Mouse (Mus musculus) embryonic facial prominence, embryonic 10.5 days (tissue): ENCODE results near the gene Stoml1. TPM values are rescaled to one million over a fixed set of nuclear protein-coding genes. Genes with fewer than 3 reads are reported as not detected.

Experiments used
- DNase-seq: peaks from one replicate; pipeline ENCODE4 v3.0.0-alpha.2; 2017; ENCODE audit warnings: low spot score
- H3K27ac ChIP-seq: fragments of 300-500 bp; sonication (generic); replicated peaks from 2 replicates; pipeline ENCODE4 v1.5.1; 2016; ENCODE audit warnings: mild to moderate bottlenecking
- H3K27me3 ChIP-seq: fragments of 300-500 bp; sonication (generic); replicated peaks from 2 replicates; pipeline ENCODE4 v1.6.1; 2016; ENCODE audit warnings: low read depth, mild to moderate bottlenecking; ENCODE audit not compliant: poor library complexity, severe bottlenecking
- H3K36me3 ChIP-seq: fragments of 300-500 bp; sonication (generic); replicated peaks from 2 replicates; pipeline ENCODE4 v1.6.1; 2016; ENCODE audit warnings: mild to moderate bottlenecking, moderate library complexity
- H3K4me1 ChIP-seq: fragments of 300-500 bp; sonication (generic); 2 replicates; pipeline ENCODE4 v1.6.1; 2016
- H3K4me3 ChIP-seq: fragments of 300-500 bp; sonication (generic); 2 replicates; pipeline ENCODE4 v1.5.1; 2016; ENCODE audit warnings: mild to moderate bottlenecking, moderate library complexity
- H3K9me3 ChIP-seq: fragments of 300-500 bp; sonication (generic); 2 replicates; pipeline ENCODE4 v1.6.1; 2016; ENCODE audit warnings: mild to moderate bottlenecking
- WGBS: fragments of 180-500 bp; shearing (Covaris S2); methylation state at CpG from one replicate; pipeline ENCODE4 v1.1.7; 2016; 5-methylcytosine and 5-hydroxymethylcytosine counted together
- microRNA-seq: library from miRNA; unstranded; fragments of <30 nt; microRNA quantifications from one replicate; pipeline ENCODE4, GENCODE M21; 2017
- polyA plus RNA-seq: library from polyadenylated mRNA; unstranded; fragments of >200 nt; fragmentation: Nextera tagmentation; extraction: Ambion mirVana; gene quantifications from 2 replicates; pipeline ENCODE4 v1.2.1, GENCODE M21; 2016

Stoml1 gene
- polyA plus RNA-seq, 1 experiment from 2014 or later: 30.2 TPM

GRCm38 (mm10) chr9:58299356-58299799 is 46.4 kb downstream of the Stoml1 start:
- H3K4me3 ChIP-seq: no peak overlapping the region
- H3K9me3 ChIP-seq: no peaks in the 10 kb centered on the region
- WGBS: 53% methylated on average over 2 of the region's 2 CpGs
- no peaks in the 10 kb centered on the region for H3K36me3 ChIP-seq
- no peaks in the 10 kb centered on the region for H3K27me3 ChIP-seq
- peak overlapping the region; percentile 30; the same call in 1 of the 2 replicates for H3K27ac ChIP-seq
- H3K4me1 ChIP-seq: peaks cover 54% of the 10 kb centered on the region
- DNase-seq: no peak

- Histone ChIP-seq H3K9me3 (no peaks in the 10 kb centered on the region), H3K27ac (peak overlapping the region; percentile 58), H3K4me1 (peaks cover 64% of the 10 kb centered on the region), H3K36me3 (no peaks in the 10 kb centered on the region), H3K27me3 (no peaks in the 10 kb centered on the region), H3K4me3 (no peak overlapping the region)
- no peak for DNase-seq
- WGBS: 65% methylated on average over 5 of the region's 5 CpGs
These were observed 50.2 kb downstream of the Stoml1 start for GRCm38 (mm10) chr9:58303115-58303514.

DNA sequence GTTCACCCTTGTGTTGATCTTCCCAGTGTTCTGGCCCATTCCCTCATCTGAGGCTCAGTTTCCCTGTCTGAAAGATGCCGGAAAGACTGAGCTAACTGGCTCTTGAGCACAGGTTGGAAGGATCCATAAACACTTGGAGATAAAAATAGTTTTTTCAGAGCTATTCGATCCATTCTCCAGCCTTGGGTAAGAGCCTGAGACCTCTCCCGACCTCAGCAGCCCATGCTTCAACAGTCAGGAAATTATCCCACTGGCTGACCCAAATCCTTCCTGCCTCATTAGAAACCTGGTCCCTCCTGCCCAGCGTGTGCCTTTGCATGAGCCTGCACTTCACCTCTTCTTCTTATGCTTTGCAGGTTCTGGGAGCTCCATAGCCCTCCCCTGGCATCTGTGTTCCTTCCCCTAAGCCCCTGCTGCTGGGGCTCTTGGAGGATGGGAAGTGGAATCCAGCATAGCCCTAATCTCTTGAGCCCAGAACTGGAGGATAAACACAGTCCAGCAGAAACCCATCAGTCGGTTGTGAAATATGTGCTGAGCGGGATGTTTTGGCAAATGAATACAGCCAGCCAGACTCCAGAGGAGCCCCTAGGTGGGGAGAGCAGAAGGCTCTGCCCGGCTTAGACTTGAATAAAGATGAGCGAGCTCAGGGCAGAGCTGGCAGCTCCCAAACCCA is 50.8 kb downstream of the Stoml1 start:
- no peaks in the 10 kb centered on the region for H3K36me3 ChIP-seq
- WGBS: 61% methylated on average over 8 of the region's 8 CpGs
- H3K4me3 ChIP-seq: no peak overlapping the region
- no peaks in the 10 kb centered on the region for H3K9me3 ChIP-seq
- H3K27me3 ChIP-seq: no peaks in the 10 kb centered on the region
- DNase-seq: no peak
- peak overlapping the region; percentile 63 for H3K27ac ChIP-seq
- H3K4me1 ChIP-seq: peaks cover 70% of the 10 kb centered on the region

GRCm38 (mm10) chr9:58305686-58306085 is 52.7 kb downstream of the Stoml1 start:
- Histone ChIP-seq H3K27ac (peak overlapping the region; percentile 69), H3K36me3 (no peaks in the 10 kb centered on the region), H3K27me3 (peaks cover 11% of the 10 kb centered on the region), H3K9me3 (no peaks in the 10 kb centered on the region), H3K4me1 (peaks cover 73% of the 10 kb centered on the region), H3K4me3 (no peak overlapping the region)
- 12% methylated on average over 6 of the region's 6 CpGs for WGBS
- peak; percentile 81 for DNase-seq

- no peak overlapping the region for H3K4me3 ChIP-seq
- H3K27me3 ChIP-seq: peaks cover 38% of the 10 kb centered on the region
- 34% methylated on average over 6 of the region's 6 CpGs for WGBS
- no peaks in the 10 kb centered on the region for H3K36me3 ChIP-seq
- H3K27ac ChIP-seq: peak overlapping the region; percentile 76
- peaks cover 86% of the 10 kb centered on the region for H3K4me1 ChIP-seq
- peak; percentile 40 for DNase-seq
- no peaks in the 10 kb centered on the region for H3K9me3 ChIP-seq
These were observed 55.4 kb downstream of the Stoml1 start for GRCm38 (mm10) chr9:58308395-58308794.

DNA sequence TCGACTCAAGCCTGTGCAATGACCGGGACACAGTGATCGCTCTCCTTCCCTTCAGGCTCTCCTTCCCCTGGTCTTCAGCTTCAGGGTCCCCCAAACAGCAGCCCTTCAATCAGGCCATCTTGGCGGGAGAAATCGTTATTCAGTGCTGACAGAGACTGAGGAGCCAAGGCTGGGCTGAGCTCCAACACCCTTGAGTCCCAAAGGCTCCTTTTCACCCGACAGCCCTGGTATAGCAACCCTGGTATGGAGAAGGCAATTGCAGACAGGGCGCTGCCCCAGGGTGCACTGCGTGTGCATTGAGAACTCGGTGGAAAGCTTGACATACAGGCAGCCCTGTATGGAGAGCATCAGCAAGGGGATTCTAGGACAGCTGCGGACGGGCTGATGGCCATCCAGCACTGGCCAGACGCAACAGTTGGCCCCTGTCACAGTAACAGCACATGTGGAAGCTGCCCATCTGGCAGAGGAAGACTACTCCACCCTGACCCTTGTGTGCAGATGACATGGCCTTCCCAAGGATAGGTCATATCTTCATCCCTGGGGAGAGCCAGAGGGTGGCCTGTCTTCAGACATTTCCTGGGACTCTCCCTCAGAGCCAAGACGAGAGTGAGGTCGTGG is 57.2 kb downstream of the Stoml1 start:
- DNase-seq: no peak
- Histone ChIP-seq H3K4me1 (peaks cover 86% of the 10 kb centered on the region), H3K9me3 (no peaks in the 10 kb centered on the region), H3K4me3 (no peak overlapping the region), H3K36me3 (no peaks in the 10 kb centered on the region), H3K27me3 (peaks cover 51% of the 10 kb centered on the region), H3K27ac (no peak overlapping the region)
- 83% methylated on average over 14 of the region's 14 CpGs for WGBS

DNA sequence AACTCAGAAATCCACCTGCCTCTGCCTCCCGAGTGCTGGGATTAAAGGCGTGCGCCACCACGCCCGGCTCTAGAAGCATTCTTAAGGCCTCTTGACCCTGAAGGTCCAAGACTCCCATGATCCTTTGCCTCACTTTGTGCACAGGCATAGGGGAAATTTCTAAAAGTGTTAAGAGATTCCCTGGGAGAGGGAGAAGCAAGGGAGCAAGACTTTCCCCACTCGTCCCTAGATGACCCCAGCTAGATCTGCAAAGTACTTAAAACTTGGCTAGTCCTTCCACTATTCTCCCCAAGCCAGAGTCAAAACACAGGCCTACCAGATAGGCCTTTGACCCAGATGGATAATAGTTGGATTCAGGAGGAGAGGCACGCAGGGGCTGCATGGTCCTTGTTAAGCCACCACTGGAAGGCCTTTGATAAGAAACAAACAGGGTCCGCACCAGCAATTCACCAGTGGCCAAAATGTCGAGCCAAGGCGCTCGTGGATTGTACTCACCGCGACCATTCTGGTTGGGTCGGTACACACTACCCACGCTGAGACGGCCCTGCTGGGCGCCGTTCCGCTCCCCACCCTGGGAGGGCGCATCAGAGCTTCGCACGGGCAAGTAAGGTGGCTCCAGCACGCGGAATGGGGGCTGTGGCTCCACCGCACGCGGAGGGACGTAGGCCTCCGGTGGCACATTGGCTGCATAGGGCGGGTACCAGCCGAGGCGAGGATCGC is 58.4 kb downstream of the Stoml1 start:
- Histone ChIP-seq H3K4me3 (peak overlapping the region; percentile 62), H3K27ac (peak overlapping the region; percentile 87), H3K36me3 (no peaks in the 10 kb centered on the region), H3K27me3 (peaks cover 52% of the 10 kb centered on the region), H3K4me1 (peaks cover 85% of the 10 kb centered on the region), H3K9me3 (no peaks in the 10 kb centered on the region)
- DNase-seq: peak; percentile 57
- whole genome bisulfite sequencing: 56% methylated on average over 33 of the region's 33 CpGs

Small RNA genes lying within 50 kb of the gene (microRNA-seq; reads per million reads assigned to microRNA genes)
- gene Mir6385: not detected

Other genes with a start within 250 kb of the Stoml1 start
- not detected in 2 replicates for gene Cyp11a1, start 246.8 kb upstream of the Stoml1 start, polyA plus RNA-seq
- 33.6 and 47.2 TPM in 2 replicates for gene Stra6, start 189.4 kb upstream of the Stoml1 start, polyA plus RNA-seq
- gene Ccdc33, start 134.3 kb upstream of the Stoml1 start, polyA plus RNA-seq: 0.36 and 0.56 TPM in 2 replicates
- 13.8 and 18.2 TPM in 2 replicates for gene Islr, start 48.9 kb upstream of the Stoml1 start, polyA plus RNA-seq
- 1.5 and 2.2 TPM in 2 replicates for gene Islr2, start 48.8 kb upstream of the Stoml1 start, polyA plus RNA-seq
- gene Pml, start 3.4 kb upstream of the Stoml1 start, polyA plus RNA-seq: 17.2 and 17.6 TPM in 2 replicates
- 7.0 and 11.9 TPM in 2 replicates for gene Loxl1, start 60.0 kb downstream of the Stoml1 start, polyA plus RNA-seq
- gene Tbc1d21, start 117.3 kb downstream of the Stoml1 start, polyA plus RNA-seq: not detected in 2 replicates
- gene Insyn1, start 235.4 kb downstream of the Stoml1 start, polyA plus RNA-seq: 0.85 and 1.1 TPM in 2 replicates